Mouse (Mus musculus): ENCODE data around the gene Wbp1l.

Gene Wbp1l

GRCm38 (mm10) chr19:46631637-46632036, 32.8 kb downstream of the Wbp1l start:
- DNase-seq, result no peak

GRCm38 (mm10) chr19:46635766-46636165, 36.9 kb downstream of the Wbp1l start:
- DNase-seq, result no peak

GRCm38 (mm10) chr19:46637598-46637997, 38.7 kb downstream of the Wbp1l start:
- DNase-seq, result no peak

- DNase-seq, result no peak
These were observed 40.2 kb downstream of the Wbp1l start for GRCm38 (mm10) chr19:46639053-46639452.

GRCm38 (mm10) chr19:46639496-46639895, 40.6 kb downstream of the Wbp1l start:
- DNase-seq, result no peak

- no peak for DNase-seq
These were observed 41.9 kb downstream of the Wbp1l start for GRCm38 (mm10) chr19:46640780-46641179.

GRCm38 (mm10) chr19:46641420-46642085, 42.7 kb downstream of the Wbp1l start:
- no peak for DNase-seq

GRCm38 (mm10) chr19:46642136-46642753, 43.4 kb downstream of the Wbp1l start:
- no peak for DNase-seq

- peak in 1 of 2 experiments; percentile 40 for DNase-seq
These were observed 44.4 kb downstream of the Wbp1l start for GRCm38 (mm10) chr19:46643236-46643635.

GRCm38 (mm10) chr19:46644343-46644792, 45.5 kb downstream of the Wbp1l start:
- no peak for DNase-seq

- peak; percentile 34 to 41 for DNase-seq
These were observed 46.1 kb downstream of the Wbp1l start for GRCm38 (mm10) chr19:46644793-46645602.

GRCm38 (mm10) chr19:46646041-46646481, 47.2 kb downstream of the Wbp1l start:
- DNase-seq, result no peak

GRCm38 (mm10) chr19:46647254-46647653, 48.4 kb downstream of the Wbp1l start:
- DNase-seq, result no peak

- DNase-seq, result no peak
These were observed 49.0 kb downstream of the Wbp1l start for GRCm38 (mm10) chr19:46647850-46648249.

- DNase-seq, result no peak
These were observed 49.7 kb downstream of the Wbp1l start for GRCm38 (mm10) chr19:46648565-46648964.

- DNase-seq, result no peak
These were observed 54.3 kb downstream of the Wbp1l start for GRCm38 (mm10) chr19:46653188-46653587.

- DNase-seq, result no peak
These were observed 54.8 kb downstream of the Wbp1l start for GRCm38 (mm10) chr19:46653616-46654235.

GRCm38 (mm10) chr19:46655626-46656025, 56.7 kb downstream of the Wbp1l start:
- no peak for DNase-seq

GRCm38 (mm10) chr19:46656151-46656840, 57.4 kb downstream of the Wbp1l start:
- DNase-seq, result no peak

GRCm38 (mm10) chr19:46657339-46658020, 58.6 kb downstream of the Wbp1l start:
- peak in 1 of 2 experiments; percentile 67 for DNase-seq

- DNase-seq, result no peak
These were observed 59.5 kb downstream of the Wbp1l start for GRCm38 (mm10) chr19:46658348-46658747.

GRCm38 (mm10) chr19:46658851-46659250, 60.0 kb downstream of the Wbp1l start:
- no peak for DNase-seq
